Mouse (Mus musculus): ENCODE results near the gene Rps21. TPM values are rescaled to one million over a fixed set of nuclear protein-coding genes. Genes with fewer than 3 reads are reported as not detected.
A peak's percentile ranks its signal among the peaks of the same experiment; 100 is the strongest.

Rps21 gene
- polyA plus RNA-seq (2014; fragmentation: Nextera tagmentation; extraction: Ambion mirVana), result 516 and 527 TPM in 2 replicates

- Histone ChIP-seq H3K27me3 (ENCODE audit: control insufficient read depth, insufficient read depth, low read length) (no peaks in the 10 kb centered on the region), H3K4me2 (ENCODE audit: low read depth, low read length) (peak within 1 kb of the TSS; percentile 82), H3K27ac (replicated peaks; ENCODE audit: low read depth, low read length) (peak within 1 kb of the TSS; percentile 75), H3K4me3 (ENCODE audit: low read depth, low read length) (peak within 1 kb of the TSS; percentile 86), H3K9ac (replicated peaks; ENCODE audit: low read length) (peak within 1 kb of the TSS; percentile 94), H3K9me3 (replicated peaks; ENCODE audit: control insufficient read depth, low read length) (no peaks in the 10 kb centered on the region), H3K4me1 (ENCODE audit: control insufficient read depth, insufficient read depth, low read length) (no peaks in the 10 kb centered on the region; the same call in none of the 2 replicates), H3K36me3 (replicated peaks; ENCODE audit: control insufficient read depth, insufficient read depth, low read depth, low read length) (no peaks in the 10 kb centered on the region; the same call in 1 of the 2 replicates)
- ATAC-seq (replicated peaks; ENCODE audit: insufficient number of reproducible peaks, low FRiP score, low TSS enrichment, low read depth) (peak; percentile 94), DNase-seq (ENCODE audit: low spot score) (peak; percentile 100)
- under 1% methylated on average over 38 of the region's 38 CpGs for WGBS
These were observed at the start of gene Rps21 for GRCm38 (mm10) chr2:180257001-180257521. Gene Rps21, plus strand, starts transcription at chr2:180257377.

GRCm38 (mm10) chr2:180207840-180208239, 49.3 kb upstream of the Rps21 start:
- Histone ChIP-seq H3K9me3 (replicated peaks; ENCODE audit: control insufficient read depth, low read length) (no peaks in the 10 kb centered on the region), H3K4me2 (ENCODE audit: low read depth, low read length) (no peak overlapping the region), H3K36me3 (replicated peaks; ENCODE audit: control insufficient read depth, insufficient read depth, low read depth, low read length) (no peaks in the 10 kb centered on the region), H3K9ac (replicated peaks; ENCODE audit: low read length) (no peak overlapping the region), H3K27ac (replicated peaks; ENCODE audit: low read depth, low read length) (no peak overlapping the region), H3K27me3 (ENCODE audit: control insufficient read depth, insufficient read depth, low read length) (no peaks in the 10 kb centered on the region), H3K4me3 (ENCODE audit: low read depth, low read length) (no peak overlapping the region), H3K4me1 (ENCODE audit: control insufficient read depth, insufficient read depth, low read length) (no peaks in the 10 kb centered on the region)
- 69% methylated on average over 7 of the region's 7 CpGs for WGBS
- ATAC-seq (replicated peaks; ENCODE audit: insufficient number of reproducible peaks, low FRiP score, low TSS enrichment, low read depth) (no peak), DNase-seq (ENCODE audit: low spot score) (peak; percentile 54)

GRCm38 (mm10) chr2:180208976-180209375, 48.2 kb upstream of the Rps21 start:
- no peak for DNase-seq (ENCODE audit: low spot score)
- WGBS, result 79% methylated on average over 1 of the region's 1 CpGs
- Histone ChIP-seq H3K27ac (replicated peaks; ENCODE audit: low read depth, low read length) (no peak overlapping the region), H3K9me3 (replicated peaks; ENCODE audit: control insufficient read depth, low read length) (no peaks in the 10 kb centered on the region), H3K36me3 (replicated peaks; ENCODE audit: control insufficient read depth, insufficient read depth, low read depth, low read length) (no peaks in the 10 kb centered on the region), H3K4me2 (ENCODE audit: low read depth, low read length) (no peak overlapping the region), H3K27me3 (ENCODE audit: control insufficient read depth, insufficient read depth, low read length) (no peaks in the 10 kb centered on the region), H3K9ac (replicated peaks; ENCODE audit: low read length) (no peak overlapping the region), H3K4me1 (ENCODE audit: control insufficient read depth, insufficient read depth, low read length) (no peaks in the 10 kb centered on the region), H3K4me3 (ENCODE audit: low read depth, low read length) (no peak overlapping the region)
- no peak for ATAC-seq (replicated peaks; ENCODE audit: insufficient number of reproducible peaks, low FRiP score, low TSS enrichment, low read depth)

GRCm38 (mm10) chr2:180212255-180212654, 44.9 kb upstream of the Rps21 start:
- H3K9me3 ChIP-seq (replicated peaks; ENCODE audit: control insufficient read depth, low read length), result no peaks in the 10 kb centered on the region
- ATAC-seq (replicated peaks; ENCODE audit: insufficient number of reproducible peaks, low FRiP score, low TSS enrichment, low read depth), result no peak
- H3K36me3 ChIP-seq (replicated peaks; ENCODE audit: control insufficient read depth, insufficient read depth, low read depth, low read length), result no peaks in the 10 kb centered on the region
- no peak overlapping the region for H3K27ac ChIP-seq (replicated peaks; ENCODE audit: low read depth, low read length)
- H3K9ac ChIP-seq (replicated peaks; ENCODE audit: low read length), result no peak overlapping the region
- no peaks in the 10 kb centered on the region for H3K4me1 ChIP-seq (ENCODE audit: control insufficient read depth, insufficient read depth, low read length)
- WGBS, result 87% methylated on average over 3 of the region's 3 CpGs
- H3K27me3 ChIP-seq (ENCODE audit: control insufficient read depth, insufficient read depth, low read length), result no peaks in the 10 kb centered on the region
- H3K4me3 ChIP-seq (ENCODE audit: low read depth, low read length), result no peak overlapping the region
- no peak for DNase-seq (ENCODE audit: low spot score)
- no peak overlapping the region for H3K4me2 ChIP-seq (ENCODE audit: low read depth, low read length)

GRCm38 (mm10) chr2:180214352-180214978, 42.7 kb upstream of the Rps21 start:
- no peak for ATAC-seq (replicated peaks; ENCODE audit: insufficient number of reproducible peaks, low FRiP score, low TSS enrichment, low read depth)
- no peaks in the 10 kb centered on the region for H3K9me3 ChIP-seq (replicated peaks; ENCODE audit: control insufficient read depth, low read length)
- H3K4me1 ChIP-seq (ENCODE audit: control insufficient read depth, insufficient read depth, low read length), result no peaks in the 10 kb centered on the region
- no peak overlapping the region for H3K4me3 ChIP-seq (ENCODE audit: low read depth, low read length)
- DNase-seq (ENCODE audit: low spot score), result no peak
- H3K36me3 ChIP-seq (replicated peaks; ENCODE audit: control insufficient read depth, insufficient read depth, low read depth, low read length), result no peaks in the 10 kb centered on the region
- WGBS, result 58% methylated on average over 4 of the region's 4 CpGs
- H3K27me3 ChIP-seq (ENCODE audit: control insufficient read depth, insufficient read depth, low read length), result no peaks in the 10 kb centered on the region
- no peak overlapping the region for H3K27ac ChIP-seq (replicated peaks; ENCODE audit: low read depth, low read length)
- H3K4me2 ChIP-seq (ENCODE audit: low read depth, low read length), result no peak overlapping the region
- no peak overlapping the region for H3K9ac ChIP-seq (replicated peaks; ENCODE audit: low read length)

GRCm38 (mm10) chr2:180215011-180215461, 42.1 kb upstream of the Rps21 start:
- no peaks in the 10 kb centered on the region for H3K27me3 ChIP-seq (ENCODE audit: control insufficient read depth, insufficient read depth, low read length)
- no peak overlapping the region for H3K4me3 ChIP-seq (ENCODE audit: low read depth, low read length)
- H3K9me3 ChIP-seq (replicated peaks; ENCODE audit: control insufficient read depth, low read length), result no peaks in the 10 kb centered on the region
- H3K36me3 ChIP-seq (replicated peaks; ENCODE audit: control insufficient read depth, insufficient read depth, low read depth, low read length), result no peaks in the 10 kb centered on the region
- DNase-seq (ENCODE audit: low spot score) (no peak), ATAC-seq (replicated peaks; ENCODE audit: insufficient number of reproducible peaks, low FRiP score, low TSS enrichment, low read depth) (no peak)
- no peaks in the 10 kb centered on the region for H3K4me1 ChIP-seq (ENCODE audit: control insufficient read depth, insufficient read depth, low read length)
- no peak overlapping the region for H3K4me2 ChIP-seq (ENCODE audit: low read depth, low read length)
- no peak overlapping the region for H3K27ac ChIP-seq (replicated peaks; ENCODE audit: low read depth, low read length)
- no peak overlapping the region for H3K9ac ChIP-seq (replicated peaks; ENCODE audit: low read length)
- 59% methylated on average over 8 of the region's 8 CpGs for WGBS

- Histone ChIP-seq H3K4me1 (ENCODE audit: control insufficient read depth, insufficient read depth, low read length) (no peaks in the 10 kb centered on the region), H3K4me3 (ENCODE audit: low read depth, low read length) (no peak overlapping the region), H3K9me3 (replicated peaks; ENCODE audit: control insufficient read depth, low read length) (no peaks in the 10 kb centered on the region), H3K36me3 (replicated peaks; ENCODE audit: control insufficient read depth, insufficient read depth, low read depth, low read length) (no peaks in the 10 kb centered on the region), H3K27me3 (ENCODE audit: control insufficient read depth, insufficient read depth, low read length) (no peaks in the 10 kb centered on the region), H3K4me2 (ENCODE audit: low read depth, low read length) (no peak overlapping the region), H3K27ac (replicated peaks; ENCODE audit: low read depth, low read length) (no peak overlapping the region), H3K9ac (replicated peaks; ENCODE audit: low read length) (no peak overlapping the region)
- DNase-seq (ENCODE audit: low spot score) (no peak), ATAC-seq (replicated peaks; ENCODE audit: insufficient number of reproducible peaks, low FRiP score, low TSS enrichment, low read depth) (no peak)
- WGBS, result 66% methylated on average over 6 of the region's 6 CpGs
These were observed 41.2 kb upstream of the Rps21 start for GRCm38 (mm10) chr2:180215951-180216350.

- H3K27ac ChIP-seq (replicated peaks; ENCODE audit: low read depth, low read length), result no peak overlapping the region
- WGBS, result 51% methylated on average over 5 of the region's 5 CpGs
These were observed 40.3 kb upstream of the Rps21 start for GRCm38 (mm10) chr2:180216921-180217320.

More at GRCm38 (mm10) chr2:180216921-180217320, 40.3 kb upstream of the Rps21 start:
- no peaks in the 10 kb centered on the region for H3K4me1 ChIP-seq (ENCODE audit: control insufficient read depth, insufficient read depth, low read length)
- no peaks in the 10 kb centered on the region for H3K36me3 ChIP-seq (replicated peaks; ENCODE audit: control insufficient read depth, insufficient read depth, low read depth, low read length)
- no peaks in the 10 kb centered on the region for H3K9me3 ChIP-seq (replicated peaks; ENCODE audit: control insufficient read depth, low read length)
- no peaks in the 10 kb centered on the region for H3K27me3 ChIP-seq (ENCODE audit: control insufficient read depth, insufficient read depth, low read length)
- ATAC-seq (replicated peaks; ENCODE audit: insufficient number of reproducible peaks, low FRiP score, low TSS enrichment, low read depth) (no peak), DNase-seq (ENCODE audit: low spot score) (no peak)
- no peak overlapping the region for H3K9ac ChIP-seq (replicated peaks; ENCODE audit: low read length)
- no peak overlapping the region for H3K4me3 ChIP-seq (ENCODE audit: low read depth, low read length)
- no peak overlapping the region for H3K4me2 ChIP-seq (ENCODE audit: low read depth, low read length)
